Mouse (Mus musculus) midbrain, embryonic 10.5 days (tissue): ENCODE measurements around the gene Sox15. TPM values are rescaled to one million over a fixed set of nuclear protein-coding genes. Genes with fewer than 3 reads are reported as not detected.
"Not testable (repeated sequence)": the region's sequence is repeated elsewhere in the genome, so short reads cannot be mapped to it uniquely, and the experiment has no call there.

Experiments
- DNase-seq: peaks from one replicate; pipeline ENCODE4 v3.0.0-alpha.2; 2017; ENCODE audit warnings: low spot score
- H3K27ac ChIP-seq: fragments of 300-500 bp; sonication (generic); replicated peaks from 2 replicates; pipeline ENCODE4 v1.5.1; 2016; ENCODE audit warnings: mild to moderate bottlenecking
- H3K27me3 ChIP-seq: fragments of 300-500 bp; sonication (generic); 2 replicates; pipeline ENCODE4 v1.6.1; 2016; ENCODE audit warnings: low read depth, mild to moderate bottlenecking; ENCODE audit not compliant: poor library complexity, severe bottlenecking
- H3K36me3 ChIP-seq: fragments of 300-500 bp; sonication (generic); 2 replicates; pipeline ENCODE4 v1.6.1; 2016; ENCODE audit warnings: mild to moderate bottlenecking, moderate library complexity
- H3K4me1 ChIP-seq: fragments of 300-500 bp; sonication (generic); 2 replicates; pipeline ENCODE4 v1.6.1; 2016
- H3K4me3 ChIP-seq: fragments of 300-500 bp; sonication (generic); 2 replicates; pipeline ENCODE4 v1.5.1; 2016; ENCODE audit warnings: mild to moderate bottlenecking, moderate library complexity
- H3K9me3 ChIP-seq: fragments of 300-500 bp; sonication (generic); replicated peaks from 2 replicates; pipeline ENCODE4 v1.6.1; 2016; ENCODE audit warnings: mild to moderate bottlenecking
- WGBS: fragments of 180-500 bp; shearing (Covaris S2); methylation state at CpG from one replicate; pipeline ENCODE4 v1.1.7; 2016; 5-methylcytosine and 5-hydroxymethylcytosine counted together
- polyA plus RNA-seq: library from polyadenylated mRNA; unstranded; fragments of >200 nt; fragmentation: Nextera tagmentation; extraction: Ambion mirVana; gene quantifications from 2 replicates; pipeline ENCODE4 v1.2.1, GENCODE M21; 2016

Sox15 gene
- polyA plus RNA-seq, 1 experiment from 2014 or later, result not detected

- H3K27ac ChIP-seq, result peak within 1 kb of the TSS; percentile 93
- H3K9me3 ChIP-seq, result no peaks in the 10 kb centered on the region
- 2% methylated on average over 20 of the region's 20 CpGs for WGBS
- peak; percentile 87 for DNase-seq
- H3K36me3 ChIP-seq, result no peaks in the 10 kb centered on the region
- peaks cover 29% of the 10 kb centered on the region for H3K4me1 ChIP-seq
- peak within 1 kb of the TSS; percentile 59 for H3K4me3 ChIP-seq
- peaks cover 10% of the 10 kb centered on the region; the same call in 1 of the 2 replicates for H3K27me3 ChIP-seq
Measured at GRCm38 (mm10) chr11:69621571-69622268, 33.4 kb upstream of the Sox15 start, which contains the start of gene Sat2. TSS of gene Sat2 (plus strand) at chr11:69622024.

- Histone ChIP-seq H3K9me3 (no peaks in the 10 kb centered on the region), H3K27me3 (peaks cover 9% of the 10 kb centered on the region; the same call in 1 of the 2 replicates), H3K27ac (peak overlapping the region; percentile 93), H3K4me3 (peak overlapping the region; percentile 59), H3K4me1 (peaks cover 29% of the 10 kb centered on the region), H3K36me3 (no peaks in the 10 kb centered on the region)
- WGBS, result 60% methylated on average over 6 of the region's 6 CpGs
- no peak for DNase-seq
Measured at GRCm38 (mm10) chr11:69622406-69622805, 32.7 kb upstream of the Sox15 start.

- Histone ChIP-seq H3K9me3 (no peaks in the 10 kb centered on the region), H3K27me3 (peaks cover 3% of the 10 kb centered on the region; the same call in 1 of the 2 replicates), H3K36me3 (no peaks in the 10 kb centered on the region), H3K4me1 (peaks cover 25% of the 10 kb centered on the region), H3K27ac (no peak overlapping the region), H3K4me3 (peak overlapping the region; percentile 59; the same call in 1 of the 2 replicates)
- 76% methylated on average over 4 of the region's 4 CpGs for WGBS
- DNase-seq, result no peak
Measured at GRCm38 (mm10) chr11:69623006-69623405, 32.1 kb upstream of the Sox15 start.

- H3K4me1 ChIP-seq, result peaks cover 21% of the 10 kb centered on the region
- not testable (repeated sequence) for H3K27ac ChIP-seq, H3K27me3 ChIP-seq, H3K36me3 ChIP-seq, H3K9me3 ChIP-seq, H3K4me3 ChIP-seq, DNase-seq
- 75% methylated on average over 2 of the region's 2 CpGs for WGBS
Measured at GRCm38 (mm10) chr11:69624339-69624738, 30.8 kb upstream of the Sox15 start.

GRCm38 (mm10) chr11:69628286-69628685 lies 26.8 kb upstream of the Sox15 start:
- Histone ChIP-seq H3K9me3 (no peaks in the 10 kb centered on the region), H3K27me3 (no peaks in the 10 kb centered on the region), H3K36me3 (no peaks in the 10 kb centered on the region), H3K27ac (no peak overlapping the region), H3K4me1 (peaks cover 14% of the 10 kb centered on the region), H3K4me3 (no peak overlapping the region)
- 40% methylated on average over 6 of the region's 6 CpGs for WGBS
- DNase-seq, result peak; percentile 83

GRCm38 (mm10) chr11:69629802-69630201 lies 25.3 kb upstream of the Sox15 start:
- Histone ChIP-seq H3K36me3 (peaks cover 4% of the 10 kb centered on the region; the same call in 1 of the 2 replicates), H3K4me3 (no peak overlapping the region), H3K4me1 (peaks cover 25% of the 10 kb centered on the region), H3K27me3 (no peaks in the 10 kb centered on the region), H3K9me3 (no peaks in the 10 kb centered on the region), H3K27ac (no peak overlapping the region)
- no peak for DNase-seq
- WGBS, result 59% methylated on average over 1 of the region's 1 CpGs

GRCm38 (mm10) chr11:69632284-69633089 lies 22.6 kb upstream of the Sox15 start, which contains the start of gene Fxr2:
TSS of gene Fxr2 (plus strand) at chr11:69632990.
- H3K27me3 ChIP-seq, result no peaks in the 10 kb centered on the region
- peak; percentile 100 for DNase-seq
- peak within 1 kb of the TSS; percentile 98 for H3K27ac ChIP-seq
- peaks cover 28% of the 10 kb centered on the region for H3K36me3 ChIP-seq
- peaks cover 34% of the 10 kb centered on the region for H3K4me1 ChIP-seq
- peak within 1 kb of the TSS; percentile 99 for H3K4me3 ChIP-seq
- WGBS, result under 1% methylated on average over 50 of the region's 56 CpGs
- no peaks in the 10 kb centered on the region for H3K9me3 ChIP-seq

- Histone ChIP-seq H3K4me1 (peaks cover 34% of the 10 kb centered on the region), H3K36me3 (peaks cover 36% of the 10 kb centered on the region), H3K27ac (peak overlapping the region; percentile 98), H3K27me3 (no peaks in the 10 kb centered on the region), H3K9me3 (no peaks in the 10 kb centered on the region), H3K4me3 (peak overlapping the region; percentile 99)
- DNase-seq, result no peak
- WGBS, result 1% methylated on average over 48 of the region's 50 CpGs
Measured at GRCm38 (mm10) chr11:69633128-69633866, 21.8 kb upstream of the Sox15 start.

- DNase-seq, result no peak
- Histone ChIP-seq H3K9me3 (no peaks in the 10 kb centered on the region), H3K36me3 (peaks cover 57% of the 10 kb centered on the region), H3K4me3 (no peak overlapping the region), H3K27me3 (no peaks in the 10 kb centered on the region), H3K27ac (no peak overlapping the region), H3K4me1 (peaks cover 34% of the 10 kb centered on the region)
- 94% methylated on average over 3 of the region's 3 CpGs for WGBS
Measured at GRCm38 (mm10) chr11:69635471-69635870, 19.6 kb upstream of the Sox15 start.

- Histone ChIP-seq H3K27ac (no peak overlapping the region), H3K27me3 (no peaks in the 10 kb centered on the region), H3K4me1 (no peaks in the 10 kb centered on the region), H3K9me3 (no peaks in the 10 kb centered on the region), H3K36me3 (peaks cover 99% of the 10 kb centered on the region), H3K4me3 (no peak overlapping the region)
- WGBS, result 96% methylated on average over 5 of the region's 5 CpGs
- DNase-seq, result no peak
Measured at GRCm38 (mm10) chr11:69645860-69646259, 9.3 kb upstream of the Sox15 start.

- Histone ChIP-seq H3K4me3 (no peak overlapping the region; the same call in 1 of the 2 replicates), H3K36me3 (peaks cover 97% of the 10 kb centered on the region), H3K9me3 (no peaks in the 10 kb centered on the region), H3K4me1 (peaks cover 39% of the 10 kb centered on the region), H3K27me3 (no peaks in the 10 kb centered on the region), H3K27ac (no peak overlapping the region)
- 69% methylated on average over 5 of the region's 5 CpGs for WGBS
- DNase-seq, result no peak
Measured at GRCm38 (mm10) chr11:69653399-69653798, 1.7 kb upstream of the Sox15 start.

GRCm38 (mm10) chr11:69654760-69655159 lies 354 bp upstream of the Sox15 start:
- no peak overlapping the region for H3K4me3 ChIP-seq
- H3K27ac ChIP-seq, result 0 out of 2 replicates have a peak overlapping the region, but pooled peaks have one; percentile 28
- H3K4me1 ChIP-seq, result peaks cover 39% of the 10 kb centered on the region
- WGBS, result 53% methylated on average over 9 of the region's 9 CpGs
- peaks cover 96% of the 10 kb centered on the region for H3K36me3 ChIP-seq
- H3K9me3 ChIP-seq, result no peaks in the 10 kb centered on the region
- DNase-seq, result no peak
- no peaks in the 10 kb centered on the region for H3K27me3 ChIP-seq
